Mouse (Mus musculus) kidney, embryonic 15.5 days (tissue): Measurements from ENCODE around the gene Mtmr10. TPM values are rescaled to one million over a fixed set of nuclear protein-coding genes. Genes with fewer than 3 reads are reported as not detected.
A peak's percentile ranks its signal among the peaks of the same experiment; 100 is the strongest.

Source experiments
- ATAC-seq: fragments of 200-750 bp; cut with Nextera tagmentation; replicated peaks from 2 replicates; pipeline ENCODE4 v1.8.0; 2017; ENCODE audit warnings: moderate TSS enrichment; ENCODE audit not compliant: low FRiP score
- H3K27ac ChIP-seq: fragments of 300-500 bp; sonication (generic); 2 replicates; pipeline ENCODE4 v1.5.1; 2015; ENCODE audit warnings: mild to moderate bottlenecking, inconsistent platforms
- H3K27me3 ChIP-seq: fragments of 300-500 bp; sonication (generic); 2 replicates; pipeline ENCODE4 v1.6.1; 2015; ENCODE audit warnings: inconsistent platforms
- H3K36me3 ChIP-seq: fragments of 300-500 bp; sonication (generic); 2 replicates; pipeline ENCODE4 v1.6.1; 2015; ENCODE audit warnings: inconsistent platforms
- H3K4me1 ChIP-seq: fragments of 300-500 bp; sonication (generic); 2 replicates; pipeline ENCODE4 v1.6.1; 2015; ENCODE audit warnings: inconsistent platforms
- H3K4me2 ChIP-seq: fragments of 300-500 bp; sonication (generic); 2 replicates; pipeline ENCODE4 v1.6.1; 2015; ENCODE audit warnings: moderate library complexity, mild to moderate bottlenecking, inconsistent platforms
- H3K4me3 ChIP-seq: fragments of 300-500 bp; sonication (generic); replicated peaks from 2 replicates; pipeline ENCODE4 v1.5.1; 2015; ENCODE audit warnings: mild to moderate bottlenecking, inconsistent platforms
- H3K9ac ChIP-seq: fragments of 300-500 bp; sonication (generic); 2 replicates; pipeline ENCODE4 v1.6.1; 2015; ENCODE audit warnings: mild to moderate bottlenecking, inconsistent platforms
- H3K9me3 ChIP-seq: fragments of 300-500 bp; sonication (generic); replicated peaks from 2 replicates; pipeline ENCODE4 v1.6.1; 2016; ENCODE audit warnings: inconsistent platforms
- WGBS: fragments of 180-500 bp; shearing (Covaris S2); methylation state at CpG from one replicate; pipeline ENCODE4 v1.1.7; 2015; ENCODE audit warnings: mixed read lengths; 5-methylcytosine and 5-hydroxymethylcytosine counted together
- polyA plus RNA-seq: library from polyadenylated mRNA; unstranded; fragments of >200 nt; fragmentation: Nextera tagmentation; extraction: Ambion mirVana; gene quantifications from 2 replicates; pipeline ENCODE4 v1.2.1, GENCODE M21; 2015

Mtmr10 gene
- 9.1 and 10.2 TPM in 2 replicates for polyA plus RNA-seq

- Histone ChIP-seq H3K36me3 (peaks cover 8% of the 10 kb centered on the region; the same call in 1 of the 2 replicates), H3K27me3 (no peaks in the 10 kb centered on the region), H3K4me1 (peaks cover 11% of the 10 kb centered on the region; the same call in 1 of the 2 replicates), H3K9ac (peak within 1 kb of the TSS; percentile 88), H3K4me3 (peak within 1 kb of the TSS; percentile 92), H3K9me3 (no peaks in the 10 kb centered on the region), H3K27ac (peak within 1 kb of the TSS; percentile 87), H3K4me2 (peak within 1 kb of the TSS; percentile 68)
- peak; percentile 99 for ATAC-seq
- under 1% methylated on average over 77 of the region's 77 CpGs for WGBS
Observed at GRCm38 (mm10) chr7:64287414-64288091, at the start of gene Mtmr10. TSS of gene Mtmr10 (plus strand) at chr7:64287653.

- Histone ChIP-seq H3K9ac (no peak overlapping the region), H3K27me3 (no peaks in the 10 kb centered on the region), H3K4me2 (no peak overlapping the region), H3K27ac (no peak overlapping the region), H3K9me3 (no peaks in the 10 kb centered on the region), H3K4me3 (no peak overlapping the region), H3K36me3 (no peaks in the 10 kb centered on the region), H3K4me1 (no peaks in the 10 kb centered on the region)
- WGBS, result 90% methylated on average over 8 of the region's 8 CpGs
- no peak for ATAC-seq
Observed at GRCm38 (mm10) chr7:64237747-64238146, 49.7 kb upstream of the Mtmr10 start.

GRCm38 (mm10) chr7:64238410-64239086, 48.9 kb upstream of the Mtmr10 start:
- H3K9me3 ChIP-seq, result no peaks in the 10 kb centered on the region
- H3K27ac ChIP-seq, result no peak overlapping the region
- no peak overlapping the region for H3K4me3 ChIP-seq
- WGBS, result 79% methylated on average over 7 of the region's 7 CpGs
- no peaks in the 10 kb centered on the region for H3K36me3 ChIP-seq
- H3K27me3 ChIP-seq, result no peaks in the 10 kb centered on the region
- H3K4me1 ChIP-seq, result no peaks in the 10 kb centered on the region
- no peak for ATAC-seq
- H3K9ac ChIP-seq, result no peak overlapping the region
- H3K4me2 ChIP-seq, result no peak overlapping the region

GRCm38 (mm10) chr7:64239138-64239805, 48.2 kb upstream of the Mtmr10 start:
- ATAC-seq, result no peak
- H3K4me3 ChIP-seq, result no peak overlapping the region
- no peaks in the 10 kb centered on the region for H3K36me3 ChIP-seq
- no peak overlapping the region for H3K4me2 ChIP-seq
- H3K4me1 ChIP-seq, result no peaks in the 10 kb centered on the region
- H3K9me3 ChIP-seq, result no peaks in the 10 kb centered on the region
- H3K9ac ChIP-seq, result no peak overlapping the region
- WGBS, result 83% methylated on average over 9 of the region's 9 CpGs
- no peak overlapping the region for H3K27ac ChIP-seq
- no peaks in the 10 kb centered on the region for H3K27me3 ChIP-seq

- H3K4me1 ChIP-seq, result no peaks in the 10 kb centered on the region
- 70% methylated on average over 4 of the region's 4 CpGs for WGBS
- H3K9ac ChIP-seq, result no peak overlapping the region
- no peak overlapping the region for H3K27ac ChIP-seq
- no peaks in the 10 kb centered on the region for H3K36me3 ChIP-seq
- no peak overlapping the region for H3K4me2 ChIP-seq
- no peaks in the 10 kb centered on the region for H3K27me3 ChIP-seq
- H3K9me3 ChIP-seq, result no peaks in the 10 kb centered on the region
- H3K4me3 ChIP-seq, result no peak overlapping the region
- no peak for ATAC-seq
Observed at GRCm38 (mm10) chr7:64239806-64240315, 47.6 kb upstream of the Mtmr10 start.

GRCm38 (mm10) chr7:64242424-64242823, 45.0 kb upstream of the Mtmr10 start:
- Histone ChIP-seq H3K9ac (no peak overlapping the region), H3K27ac (no peak overlapping the region), H3K4me1 (no peaks in the 10 kb centered on the region), H3K4me2 (no peak overlapping the region), H3K27me3 (no peaks in the 10 kb centered on the region), H3K9me3 (no peaks in the 10 kb centered on the region), H3K36me3 (no peaks in the 10 kb centered on the region), H3K4me3 (no peak overlapping the region)
- 76% methylated on average over 4 of the region's 4 CpGs for WGBS
- ATAC-seq, result no peak

- H3K9ac ChIP-seq, result no peak overlapping the region
- H3K4me3 ChIP-seq, result no peak overlapping the region
- WGBS, result 75% methylated on average over 6 of the region's 6 CpGs
- no peaks in the 10 kb centered on the region for H3K9me3 ChIP-seq
- no peaks in the 10 kb centered on the region for H3K27me3 ChIP-seq
- H3K4me2 ChIP-seq, result no peak overlapping the region
- ATAC-seq, result no peak
- no peaks in the 10 kb centered on the region for H3K4me1 ChIP-seq
- no peak overlapping the region for H3K27ac ChIP-seq
- no peaks in the 10 kb centered on the region for H3K36me3 ChIP-seq
Observed at GRCm38 (mm10) chr7:64244371-64244770, 43.1 kb upstream of the Mtmr10 start.

GRCm38 (mm10) chr7:64246713-64247112, 40.7 kb upstream of the Mtmr10 start:
- Histone ChIP-seq H3K4me1 (no peaks in the 10 kb centered on the region), H3K4me3 (no peak overlapping the region), H3K27ac (no peak overlapping the region), H3K9ac (no peak overlapping the region), H3K9me3 (no peaks in the 10 kb centered on the region), H3K27me3 (no peaks in the 10 kb centered on the region), H3K4me2 (no peak overlapping the region), H3K36me3 (no peaks in the 10 kb centered on the region)
- 70% methylated on average over 4 of the region's 4 CpGs for WGBS
- no peak for ATAC-seq

- Histone ChIP-seq H3K4me3 (no peak overlapping the region), H3K4me2 (no peak overlapping the region), H3K27ac (no peak overlapping the region), H3K27me3 (no peaks in the 10 kb centered on the region), H3K36me3 (no peaks in the 10 kb centered on the region), H3K9ac (no peak overlapping the region), H3K4me1 (no peaks in the 10 kb centered on the region), H3K9me3 (no peaks in the 10 kb centered on the region)
- no peak for ATAC-seq
- WGBS, result 74% methylated on average over 1 of the region's 1 CpGs
Observed at GRCm38 (mm10) chr7:64248352-64248751, 39.1 kb upstream of the Mtmr10 start.

- WGBS, result 44% methylated on average over 4 of the region's 4 CpGs
- H3K27ac ChIP-seq, result no peak overlapping the region
Observed at GRCm38 (mm10) chr7:64249715-64250114, 37.7 kb upstream of the Mtmr10 start.

GRCm38 (mm10) chr7:64250417-64250816, 37.0 kb upstream of the Mtmr10 start:
- Histone ChIP-seq H3K4me3 (no peak overlapping the region), H3K27me3 (no peaks in the 10 kb centered on the region), H3K36me3 (no peaks in the 10 kb centered on the region), H3K4me1 (no peaks in the 10 kb centered on the region), H3K27ac (no peak overlapping the region), H3K9me3 (no peaks in the 10 kb centered on the region), H3K9ac (no peak overlapping the region), H3K4me2 (no peak overlapping the region)
- WGBS, result 83% methylated on average over 7 of the region's 7 CpGs
- ATAC-seq, result no peak

More at GRCm38 (mm10) chr7:64249715-64250114, 37.7 kb upstream of the Mtmr10 start:
- no peak overlapping the region for H3K9ac ChIP-seq
- no peaks in the 10 kb centered on the region for H3K36me3 ChIP-seq
- H3K4me3 ChIP-seq, result no peak overlapping the region
- no peaks in the 10 kb centered on the region for H3K27me3 ChIP-seq
- no peaks in the 10 kb centered on the region for H3K4me1 ChIP-seq
- H3K9me3 ChIP-seq, result no peaks in the 10 kb centered on the region
- no peak overlapping the region for H3K4me2 ChIP-seq
- no peak for ATAC-seq

- H3K9ac ChIP-seq, result no peak overlapping the region
- ATAC-seq, result no peak
- no peak overlapping the region for H3K4me3 ChIP-seq
- H3K27ac ChIP-seq, result no peak overlapping the region
- no peaks in the 10 kb centered on the region for H3K27me3 ChIP-seq
- no peaks in the 10 kb centered on the region for H3K4me1 ChIP-seq
- WGBS, result 94% methylated on average over 3 of the region's 3 CpGs
- H3K9me3 ChIP-seq, result no peaks in the 10 kb centered on the region
- no peak overlapping the region for H3K4me2 ChIP-seq
- H3K36me3 ChIP-seq, result no peaks in the 10 kb centered on the region
Observed at GRCm38 (mm10) chr7:64253736-64254135, 33.7 kb upstream of the Mtmr10 start.
